Comparison of ENCODE assay signal across 8 mouse cellular contexts in genomic region chr9:107566041-107566709, GRCm38 (mm10). TPM values are rescaled to one million over a fixed set of nuclear protein-coding genes. Genes with fewer than 3 reads are reported as not detected.
A peak's percentile ranks its signal among the peaks of the same experiment; 100 is the strongest.
DNase-seq lines count a peak whose midpoint lies in the region; ATAC-seq and TF ChIP-seq lines count a peak whose summit lies in the region.

No protein-coding gene starts in this region.

- H3K4me1 ChIP-seq in MEL (ENCODE audit: control insufficient read depth in 1 of 2, insufficient read depth in 2 of 2, low read length in 2 of 2) = peaks cover 2 to 33% of the 10 kb centered on the region in 2 experiments; a peak in 3 of 4 replicates
- peaks cover 14% of the 10 kb centered on the region for H3K4me1 ChIP-seq in heart, adult 2 months (ENCODE audit: control insufficient read depth, insufficient read depth, low read length)
- peaks cover 64% of the 10 kb centered on the region for H3K4me1 ChIP-seq in kidney, embryonic 15.5 days
- peaks cover 60% of the 10 kb centered on the region for H3K4me1 ChIP-seq in liver, embryonic 16.5 days (ENCODE audit: control insufficient read depth, low read depth, low read length)

- H3K4me2 ChIP-seq in kidney, embryonic 15.5 days = peak overlapping the region; percentile 72
- peak overlapping the region; percentile 17; the same call in 1 of the 2 replicates for H3K4me2 ChIP-seq in liver, embryonic 16.5 days (ENCODE audit: low read depth, low read length)

- no peak; a peak in 1 of 4 replicates for TF ChIP-seq EP300 in MEL (IDR thresholded peaks at IDR 0.05; ENCODE audit: low read depth in 1 of 2, low read length in 2 of 2)
- peak; percentile 91 for TF ChIP-seq EP300 in heart, adult 2 months (IDR thresholded peaks at IDR 0.05; ENCODE audit: insufficient read depth, low read depth, low read length)

- TF ChIP-seq POLR2A in MEL (IDR thresholded peaks at IDR 0.05; ENCODE audit: control insufficient read depth in 1 of 2, insufficient read depth in 1 of 2, low read depth in 1 of 2, low read length in 2 of 2, poor library complexity in 1 of 2) = no peak; a peak in 1 of 4 replicates
- TF ChIP-seq POLR2A in heart, adult 2 months (IDR thresholded peaks at IDR 0.05; ENCODE audit: insufficient read depth, low read depth, low read length) = peak; percentile 53; the same call in 1 of the 2 replicates

- TF ChIP-seq RAD21 in MEL (IDR thresholded peaks at IDR 0.05; ENCODE audit: low read depth, low read length) = peak; percentile 23

- 33% methylated on average over 15 of the region's 15 CpGs for WGBS in heart, adult 2 months
- WGBS in kidney, embryonic 15.5 days = 55% methylated on average over 15 of the region's 15 CpGs
- 48% methylated on average over 15 of the region's 15 CpGs for WGBS in liver, embryonic 16.5 days (ENCODE audit: insufficient replicate concordance)

- peaks cover 0 to 16% of the 10 kb centered on the region in 2 experiments; a peak in 3 of 4 replicates for H3K36me3 ChIP-seq in MEL (ENCODE audit: control insufficient read depth in 1 of 2, insufficient read depth in 2 of 2, low read length in 2 of 2)
- H3K36me3 ChIP-seq in heart, adult 2 months (ENCODE audit: control insufficient read depth, insufficient read depth, low read length) = peaks cover 7% of the 10 kb centered on the region
- peaks cover 43% of the 10 kb centered on the region for H3K36me3 ChIP-seq in kidney, embryonic 15.5 days
- H3K36me3 ChIP-seq in liver, embryonic 16.5 days (ENCODE audit: control insufficient read depth, insufficient read depth) = peaks cover 10% of the 10 kb centered on the region

- no peak overlapping the region for H3K27ac ChIP-seq in MEL (ENCODE audit: control insufficient read depth, low read depth, low read length)
- peak overlapping the region; percentile 95 for H3K27ac ChIP-seq in heart, adult 2 months
- H3K27ac ChIP-seq in kidney, embryonic 15.5 days = peak overlapping the region; percentile 89
- H3K27ac ChIP-seq in liver, embryonic 16.5 days (ENCODE audit: low read length) = peak overlapping the region; percentile 92

- intact Hi-C loops in heart, adult 2 months (cut with DNase I) = loop anchor here (2.0 to 5.0 kb wide), 2 partner anchors 66 to 79 kb away; no protein-coding TSS in a partner anchor

- TF ChIP-seq CTCF in MEL (IDR thresholded peaks at IDR 0.05 in 2 of 3, conservative IDR thresholded peaks at IDR 0.05 in 1 of 3; ENCODE audit: control insufficient read depth in 1 of 3, insufficient read depth in 1 of 3, low read depth in 2 of 3, low read length in 3 of 3, poor library complexity in 1 of 3, severe bottlenecking in 1 of 3) = peak; percentile 70 to 96 (median 70)
- TF ChIP-seq CTCF in heart, adult 2 months (IDR thresholded peaks at IDR 0.05) = peak; percentile 98

- H3K9ac ChIP-seq in MEL (ENCODE audit: control insufficient read depth, low read depth, low read length, poor library complexity, severe bottlenecking) = no peak overlapping the region
- H3K9ac ChIP-seq in heart, adult 2 months (ENCODE audit: low read depth, low read length) = peak overlapping the region; percentile 27
- no peak overlapping the region for H3K9ac ChIP-seq in kidney, embryonic 15.5 days
- no peak overlapping the region for H3K9ac ChIP-seq in liver, embryonic 16.5 days (ENCODE audit: low read depth, low read length)

- no peaks in the 10 kb centered on the region for H3K27me3 ChIP-seq in MEL (ENCODE audit: control insufficient read depth in 1 of 2, insufficient read depth in 2 of 2, low read length in 2 of 2)
- H3K27me3 ChIP-seq in heart, adult 2 months (ENCODE audit: control insufficient read depth, insufficient read depth, low read length) = no peaks in the 10 kb centered on the region
- H3K27me3 ChIP-seq in kidney, embryonic 15.5 days = no peaks in the 10 kb centered on the region
- H3K27me3 ChIP-seq in liver, embryonic 16.5 days (ENCODE audit: control insufficient read depth, insufficient read depth, low read depth, low read length) = no peaks in the 10 kb centered on the region

- DNase-seq in 3T3-L1 (ENCODE audit: low read depth, low spot score) = peak; percentile 83
- peak; percentile 83 for DNase-seq in MEL (ENCODE audit: low read depth, low spot score)
- DNase-seq in cerebellum, postnatal 25 days = peak; percentile 83 to 91
- DNase-seq in heart, adult 2 months = peak; percentile 86 to 91
- peak; percentile 84 for DNase-seq in retina, embryonic 14.5 days (ENCODE audit: low spot score)
- DNase-seq in urinary bladder, postnatal 25 days (ENCODE audit: low spot score) = peak; percentile 82

- ATAC-seq in kidney, embryonic 15.5 days (replicated peaks; ENCODE audit: low FRiP score) = no peak
- ATAC-seq in liver, embryonic 16.5 days (ENCODE audit: low read depth) = no peak

- no peaks in the 10 kb centered on the region for H3K9me3 ChIP-seq in MEL (replicated peaks; ENCODE audit: insufficient read depth, low read length)
- H3K9me3 ChIP-seq in kidney, embryonic 15.5 days (replicated peaks) = no peaks in the 10 kb centered on the region
- H3K9me3 ChIP-seq in liver, embryonic 16.5 days (replicated peaks; ENCODE audit: control insufficient read depth, low read length) = no peaks in the 10 kb centered on the region

- peaks cover 23% of the 10 kb centered on the region for H3K79me2 ChIP-seq in MEL (ENCODE audit: control insufficient read depth, insufficient read depth, low read length, poor library complexity)
- no peaks in the 10 kb centered on the region for H3K79me2 ChIP-seq in heart, adult 2 months (replicated peaks; ENCODE audit: control insufficient read depth, insufficient read depth, low read length)

- H3K4me3 ChIP-seq in MEL (ENCODE audit: control insufficient read depth in 1 of 2, insufficient read depth in 1 of 2, low read depth in 2 of 2, low read length in 2 of 2) = no peak overlapping the region
- peak overlapping the region; percentile 44 for H3K4me3 ChIP-seq in heart, adult 2 months
- H3K4me3 ChIP-seq in kidney, embryonic 15.5 days (replicated peaks) = peak overlapping the region; percentile 21
- no peak overlapping the region for H3K4me3 ChIP-seq in liver, embryonic 16.5 days (ENCODE audit: low read depth, low read length)

TF ChIP-seq in MEL, 35 proteins besides CTCF, POLR2A, EP300 and RAD21 (continues in another document):
- no peak for TF ChIP-seq MAFK (IDR thresholded peaks at IDR 0.05; ENCODE audit: borderline replicate concordance, low read depth, low read length)
- no peak for TF ChIP-seq JUND (IDR thresholded peaks at IDR 0.05; ENCODE audit: low read depth, low read length)
- no peak for TF ChIP-seq ELF1 (IDR thresholded peaks at IDR 0.05; ENCODE audit: low read depth, low read length)
- TF ChIP-seq TCF12 (IDR thresholded peaks at IDR 0.05; ENCODE audit: low read depth, low read length) = no peak
- TF ChIP-seq USF1 (IDR thresholded peaks at IDR 0.05; ENCODE audit: low read depth, low read length) = no peak
- no peak for TF ChIP-seq POLR2AphosphoS5 (IDR thresholded peaks at IDR 0.05; ENCODE audit: borderline replicate concordance, low read depth, low read length)
- peak; percentile 66 for TF ChIP-seq SMC3 (IDR thresholded peaks at IDR 0.05; ENCODE audit: low read depth, low read length)
- TF ChIP-seq SIN3A (IDR thresholded peaks at IDR 0.05; ENCODE audit: low read length) = no peak
- TF ChIP-seq MYC (IDR thresholded peaks at IDR 0.05; ENCODE audit: low read depth, low read length) = no peak
- TF ChIP-seq ETS1 (IDR thresholded peaks at IDR 0.05; ENCODE audit: low read depth, low read length) = no peak

RNA-seq across cellular contexts. Expression of gene Hyal2, which starts 1.6 kb away (rescaled TPM):
- total RNA-seq in MEL (2012; rRNA removed) = 24.8 and 32.0 TPM in 2 replicates
- 10 to 100 TPM in 1 of 2 experiments, not detected in 1; 31.3 TPM for polyA plus RNA-seq in MEL (2012; ENCODE audit: insufficient read depth in 1 of 2, insufficient read length in 2 of 2, low read depth in 1 of 2, low replicate concordance in 2 of 2, missing spikeins in 1 of 2)
- 10 to 100 TPM; 40.8 to 43.6 TPM for total RNA-seq in heart, adult 2 months (2021)
- polyA plus RNA-seq in heart, adult 2 months (2012; rRNA removed) = 39.2 and 40.2 TPM in 2 replicates
- polyA plus RNA-seq in kidney, embryonic 15.5 days (2015; fragmentation: Nextera tagmentation; extraction: Ambion mirVana) = 111 and 117 TPM in 2 replicates
- 48.9 and 50.2 TPM in 2 replicates for polyA plus RNA-seq in liver, embryonic 16.5 days (2015; fragmentation: Nextera tagmentation; extraction: Ambion mirVana)

RNA-seq across cellular contexts. Expression of gene Tusc2, which starts 3.1 kb away (rescaled TPM):
- total RNA-seq in MEL (2012; rRNA removed) = 29.9 and 36.2 TPM in 2 replicates
- 10 to 100 TPM in 1 of 2 experiments, not detected in 1; 48.9 TPM for polyA plus RNA-seq in MEL (2012; ENCODE audit: insufficient read depth in 1 of 2, insufficient read length in 2 of 2, low read depth in 1 of 2, low replicate concordance in 2 of 2, missing spikeins in 1 of 2)
- total RNA-seq in heart, adult 2 months (2021) = 10 to 100 TPM; 31.7 to 39.1 TPM
- polyA plus RNA-seq in heart, adult 2 months (2012; rRNA removed) = 45.8 and 60.4 TPM in 2 replicates
- polyA plus RNA-seq in kidney, embryonic 15.5 days (2015; fragmentation: Nextera tagmentation; extraction: Ambion mirVana) = 46.5 and 46.8 TPM in 2 replicates
- polyA plus RNA-seq in liver, embryonic 16.5 days (2015; fragmentation: Nextera tagmentation; extraction: Ambion mirVana) = 29.1 and 29.4 TPM in 2 replicates

RNA-seq across cellular contexts. Expression of gene Hyal1, which starts 10.6 kb away (rescaled TPM):
- 1.1 and 1.3 TPM in 2 replicates for total RNA-seq in MEL (2012; rRNA removed)
- polyA plus RNA-seq in MEL (2012; ENCODE audit: insufficient read depth in 1 of 2, insufficient read length in 2 of 2, low read depth in 1 of 2, low replicate concordance in 2 of 2, missing spikeins in 1 of 2) = 1 to 10 TPM in 1 of 2 experiments, not detected in 1; 3.4 TPM
- total RNA-seq in heart, adult 2 months (2021) = 1 to 10 TPM; 5.1 to 5.9 TPM
- polyA plus RNA-seq in heart, adult 2 months (2012; rRNA removed) = 6.9 and 8.2 TPM in 2 replicates
- 8.6 and 10.5 TPM in 2 replicates for polyA plus RNA-seq in kidney, embryonic 15.5 days (2015; fragmentation: Nextera tagmentation; extraction: Ambion mirVana)
- 3.3 and 3.8 TPM in 2 replicates for polyA plus RNA-seq in liver, embryonic 16.5 days (2015; fragmentation: Nextera tagmentation; extraction: Ambion mirVana)

RNA-seq across cellular contexts. Expression of gene Naa80, which starts 12.5 kb away (rescaled TPM):
- total RNA-seq in MEL (2012; rRNA removed) = 14.3 and 15.1 TPM in 2 replicates
- polyA plus RNA-seq in MEL (2012; ENCODE audit: insufficient read depth in 1 of 2, insufficient read length in 2 of 2, low read depth in 1 of 2, low replicate concordance in 2 of 2, missing spikeins in 1 of 2) = 10 to 100 TPM in 1 of 2 experiments, not detected in 1; 74.0 TPM
- 10 to 100 TPM; 14.9 to 17.4 TPM for total RNA-seq in heart, adult 2 months (2021)
- polyA plus RNA-seq in heart, adult 2 months (2012; rRNA removed) = 30.0 and 45.4 TPM in 2 replicates
- polyA plus RNA-seq in kidney, embryonic 15.5 days (2015; fragmentation: Nextera tagmentation; extraction: Ambion mirVana) = 16.0 and 19.3 TPM in 2 replicates
- 10.5 and 14.1 TPM in 2 replicates for polyA plus RNA-seq in liver, embryonic 16.5 days (2015; fragmentation: Nextera tagmentation; extraction: Ambion mirVana)

RNA-seq across cellular contexts. Expression of gene Hyal3, which starts 14.4 kb away (rescaled TPM):
- 1.8 and 2.3 TPM in 2 replicates for total RNA-seq in MEL (2012; rRNA removed)
- polyA plus RNA-seq in MEL (2012; ENCODE audit: insufficient read depth in 1 of 2, insufficient read length in 2 of 2, low read depth in 1 of 2, low replicate concordance in 2 of 2, missing spikeins in 1 of 2) = 1 to 10 TPM in 1 of 2 experiments, not detected in 1; 6.8 TPM
- under 1 TPM; 0.29 to 0.34 TPM for total RNA-seq in heart, adult 2 months (2021)
- 0.26 and 0.31 TPM in 2 replicates for polyA plus RNA-seq in heart, adult 2 months (2012; rRNA removed)
- 1.3 TPM in 2 replicates for polyA plus RNA-seq in kidney, embryonic 15.5 days (2015; fragmentation: Nextera tagmentation; extraction: Ambion mirVana)
- polyA plus RNA-seq in liver, embryonic 16.5 days (2015; fragmentation: Nextera tagmentation; extraction: Ambion mirVana) = 0.89 and 0.96 TPM in 2 replicates

Comparison
In these comparisons a context has a peak if more than half of its experiments do, and no peak if none do; other contexts are left out.
1. H3K4me3 ChIP-seq: peak in heart, adult 2 months (single experiment) and kidney, embryonic 15.5 days (single experiment); none in MEL (0 of 2) and liver, embryonic 16.5 days (single experiment).
2. Peak in every context shown above with its lines, with median percentiles within 50 percentile points of each other: DNase-seq.